Mouse (Mus musculus) embryonic stem cell, embryonic (primary cell): ENCODE results near the gene Nlk.

Source experiments
- CTCF ChIA-PET, 4 experiments: fragments of 300-600 bp in 2 of 4; fragments of 350-600 bp in 2 of 4; sonication (Branson Sonifier 250); formaldehyde crosslinking; loops; one replicate each; lab custom pipeline; 2022; ENCODE audit warnings: inconsistent platforms in 2 of 4; lab: Charles Lee
- POLR2A ChIA-PET, 4 experiments: fragments of 300-600 bp in 2 of 4; fragments of 350-600 bp in 2 of 4; sonication (Branson Sonifier 250); formaldehyde crosslinking; loops; one replicate each; lab custom pipeline; 2022; ENCODE audit warnings: antibody characterized with exemption in 4 of 4, inconsistent platforms in 1 of 4; lab: Charles Lee

Nlk gene

GRCm38 (mm10) chr11:78521880-78522279 lies 175.3 kb downstream of the Nlk start:
- CTCF ChIA-PET: interaction anchor here in 3 of 4 experiments (0.6 to 2.5 kb wide), 3 partner anchors 14 to 1210 kb away, joined by 4 to 8 read pairs (median 7); partner anchors contain the start of genes Ift20 (in 1 of the 3) and Tnfaip1 (in 1 of the 3)
- POLR2A ChIA-PET: interaction anchor here in 3 of 4 experiments (0.8 to 9.4 kb wide), 15 partner anchors 9 to 56 kb away, joined by 3 to 107 read pairs (median 5); partner anchors contain the start of genes Ift20 (in 3 of the 3), Tnfaip1 (in 3 of the 3), Poldip2 (in 2 of the 3) and Tmem199 (in 2 of the 3)

- ChIA-PET POLR2A (interaction anchor here in 3 of 4 experiments (0.7 to 4.5 kb wide), 9 partner anchors 7 to 158 kb away, joined by 3 to 38 read pairs (median 7); partner anchors contain the start of genes Ift20 (in 2 of the 3), Tnfaip1 (in 2 of the 3), Sarm1 (in 1 of the 3) and Slc46a1 (in 1 of the 3)), CTCF (interaction anchor here in 2 of 4 experiments (0.5 to 1.9 kb wide), 3 partner anchors 17 to 406 kb away, joined by 3 to 6 read pairs (median 5); partner anchors contain the start of genes Ift20 (in 1 of the 2) and Tnfaip1 (in 1 of the 2))
Measured at GRCm38 (mm10) chr11:78518931-78519330, 178.2 kb downstream of the Nlk start.
